Mouse (Mus musculus): ENCODE results near the gene Snx27. TPM values are rescaled to one million over a fixed set of nuclear protein-coding genes. Genes with fewer than 3 reads are reported as not detected.

Snx27 gene
- polyA plus RNA-seq, 1 experiment from 2014 or later = 43.0 TPM

GRCm38 (mm10) chr3:94563163-94563562 lies 19.4 kb downstream of the Snx27 start:
- Histone ChIP-seq H3K27me3 (ENCODE audit: insufficient read depth, poor library complexity, severe bottlenecking) (no peaks in the 10 kb centered on the region), H3K9me3 (no peaks in the 10 kb centered on the region), H3K4me1 (replicated peaks) (peaks cover 5% of the 10 kb centered on the region), H3K4me3 (no peak overlapping the region), H3K27ac (no peak overlapping the region), H3K36me3 (peaks cover 31% of the 10 kb centered on the region)
- 82% methylated on average over 3 of the region's 3 CpGs for WGBS
- no peak for DNase-seq (ENCODE audit: low spot score)

GRCm38 (mm10) chr3:94559931-94560429 lies 22.5 kb downstream of the Snx27 start:
- H3K27ac ChIP-seq = no peak overlapping the region
- no peak overlapping the region for H3K4me3 ChIP-seq
- no peaks in the 10 kb centered on the region for H3K4me1 ChIP-seq (replicated peaks)
- H3K9me3 ChIP-seq = no peaks in the 10 kb centered on the region
- 90% methylated on average over 5 of the region's 5 CpGs for WGBS
- H3K27me3 ChIP-seq (ENCODE audit: insufficient read depth, poor library complexity, severe bottlenecking) = no peaks in the 10 kb centered on the region
- H3K36me3 ChIP-seq = peaks cover 40% of the 10 kb centered on the region
- no peak for DNase-seq (ENCODE audit: low spot score)

- no peak for DNase-seq (ENCODE audit: low spot score)
- 96% methylated on average over 2 of the region's 2 CpGs for WGBS
Observed at GRCm38 (mm10) chr3:94549041-94549440, 33.5 kb downstream of the Snx27 start.

GRCm38 (mm10) chr3:94537187-94537586 lies 45.3 kb downstream of the Snx27 start:
- Histone ChIP-seq H3K4me3 (no peak overlapping the region), H3K27me3 (ENCODE audit: insufficient read depth, poor library complexity, severe bottlenecking) (no peaks in the 10 kb centered on the region), H3K36me3 (peaks cover 13% of the 10 kb centered on the region; the same call in 1 of the 2 replicates), H3K9me3 (no peaks in the 10 kb centered on the region), H3K27ac (no peak overlapping the region), H3K4me1 (replicated peaks) (no peaks in the 10 kb centered on the region)
- no peak for DNase-seq (ENCODE audit: low spot score)
- 93% methylated on average over 3 of the region's 3 CpGs for WGBS

More at GRCm38 (mm10) chr3:94549041-94549440, 33.5 kb downstream of the Snx27 start:
- Histone ChIP-seq H3K27ac (no peak overlapping the region), H3K27me3 (ENCODE audit: insufficient read depth, poor library complexity, severe bottlenecking) (no peaks in the 10 kb centered on the region), H3K4me3 (no peak overlapping the region), H3K4me1 (replicated peaks) (no peaks in the 10 kb centered on the region), H3K36me3 (peaks cover 11% of the 10 kb centered on the region; the same call in 1 of the 2 replicates), H3K9me3 (no peaks in the 10 kb centered on the region)

GRCm38 (mm10) chr3:94533968-94534367 lies 48.5 kb downstream of the Snx27 start:
- no peak overlapping the region for H3K4me3 ChIP-seq
- H3K27me3 ChIP-seq (ENCODE audit: insufficient read depth, poor library complexity, severe bottlenecking) = no peaks in the 10 kb centered on the region
- H3K36me3 ChIP-seq = peaks cover 17% of the 10 kb centered on the region
- DNase-seq (ENCODE audit: low spot score) = no peak
- H3K9me3 ChIP-seq = no peaks in the 10 kb centered on the region
- H3K4me1 ChIP-seq (replicated peaks) = no peaks in the 10 kb centered on the region
- H3K27ac ChIP-seq = no peak overlapping the region

GRCm38 (mm10) chr3:94526731-94527130 lies 55.8 kb downstream of the Snx27 start:
- no peak overlapping the region for H3K4me3 ChIP-seq
- DNase-seq (ENCODE audit: low spot score) = no peak
- peaks cover 51% of the 10 kb centered on the region for H3K36me3 ChIP-seq
- 77% methylated on average over 2 of the region's 2 CpGs for WGBS
- no peaks in the 10 kb centered on the region for H3K27me3 ChIP-seq (ENCODE audit: insufficient read depth, poor library complexity, severe bottlenecking)
- no peak overlapping the region for H3K27ac ChIP-seq
- H3K4me1 ChIP-seq (replicated peaks) = no peaks in the 10 kb centered on the region
- H3K9me3 ChIP-seq = no peaks in the 10 kb centered on the region

GRCm38 (mm10) chr3:94506664-94507063 lies 75.9 kb downstream of the Snx27 start:
- Histone ChIP-seq H3K9me3 (0 out of 2 replicates have a peak, but pooled peaks cover 4% of the 10 kb centered on the region), H3K4me1 (replicated peaks) (no peaks in the 10 kb centered on the region), H3K4me3 (no peak overlapping the region), H3K27me3 (ENCODE audit: insufficient read depth, poor library complexity, severe bottlenecking) (no peaks in the 10 kb centered on the region), H3K36me3 (peaks cover 65% of the 10 kb centered on the region), H3K27ac (no peak overlapping the region)
- no peak for DNase-seq (ENCODE audit: low spot score)
- 96% methylated on average over 1 of the region's 1 CpGs for WGBS

GRCm38 (mm10) chr3:94502243-94502642 lies 80.3 kb downstream of the Snx27 start:
- 0 out of 2 replicates have a peak, but pooled peaks cover 4% of the 10 kb centered on the region for H3K9me3 ChIP-seq
- WGBS = 73% methylated on average over 3 of the region's 3 CpGs
- no peaks in the 10 kb centered on the region for H3K27me3 ChIP-seq (ENCODE audit: insufficient read depth, poor library complexity, severe bottlenecking)
- no peaks in the 10 kb centered on the region for H3K4me1 ChIP-seq (replicated peaks)
- H3K4me3 ChIP-seq = no peak overlapping the region
- no peak overlapping the region for H3K27ac ChIP-seq
- peaks cover 59% of the 10 kb centered on the region for H3K36me3 ChIP-seq
- no peak for DNase-seq (ENCODE audit: low spot score)

- 90% methylated on average over 4 of the region's 4 CpGs for WGBS
Observed at GRCm38 (mm10) chr3:94497162-94497561, 85.4 kb downstream of the Snx27 start.

GRCm38 (mm10) chr3:94487581-94487980 lies 94.9 kb downstream of the Snx27 start:
- 81% methylated on average over 6 of the region's 6 CpGs for WGBS
- Histone ChIP-seq H3K36me3 (peaks cover 73% of the 10 kb centered on the region), H3K27ac (0 out of 2 replicates have a peak overlapping the region, but pooled peaks have one; percentile 1), H3K9me3 (no peaks in the 10 kb centered on the region), H3K4me1 (replicated peaks) (peaks cover 77% of the 10 kb centered on the region), H3K27me3 (ENCODE audit: insufficient read depth, poor library complexity, severe bottlenecking) (no peaks in the 10 kb centered on the region), H3K4me3 (no peak overlapping the region)
- DNase-seq (ENCODE audit: low spot score) = no peak

More at GRCm38 (mm10) chr3:94497162-94497561, 85.4 kb downstream of the Snx27 start:
- no peak overlapping the region for H3K4me3 ChIP-seq
- no peaks in the 10 kb centered on the region for H3K4me1 ChIP-seq (replicated peaks)
- no peak for DNase-seq (ENCODE audit: low spot score)
- no peaks in the 10 kb centered on the region for H3K27me3 ChIP-seq (ENCODE audit: insufficient read depth, poor library complexity, severe bottlenecking)
- H3K27ac ChIP-seq = no peak overlapping the region
- H3K36me3 ChIP-seq = peaks cover 65% of the 10 kb centered on the region
- no peaks in the 10 kb centered on the region for H3K9me3 ChIP-seq

- H3K4me3 ChIP-seq = no peak overlapping the region
- H3K27ac ChIP-seq = peak overlapping the region; percentile 87; the same call in 1 of the 2 replicates
- H3K4me1 ChIP-seq (replicated peaks) = peaks cover 88% of the 10 kb centered on the region
- H3K27me3 ChIP-seq (ENCODE audit: insufficient read depth, poor library complexity, severe bottlenecking) = peaks cover 4% of the 10 kb centered on the region; the same call in 1 of the 2 replicates
- no peak for DNase-seq (ENCODE audit: low spot score)
- peaks cover 63% of the 10 kb centered on the region for H3K36me3 ChIP-seq
- no peaks in the 10 kb centered on the region for H3K9me3 ChIP-seq
- WGBS = 73% methylated on average over 7 of the region's 7 CpGs
Observed at GRCm38 (mm10) chr3:94485922-94486321, 96.6 kb downstream of the Snx27 start.

GRCm38 (mm10) chr3:94483790-94484439 lies 98.6 kb downstream of the Snx27 start:
- Histone ChIP-seq H3K4me1 (replicated peaks) (peaks cover 91% of the 10 kb centered on the region), H3K27me3 (ENCODE audit: insufficient read depth, poor library complexity, severe bottlenecking) (peaks cover 23% of the 10 kb centered on the region), H3K36me3 (peaks cover 44% of the 10 kb centered on the region), H3K4me3 (peak overlapping the region; percentile 35), H3K9me3 (no peaks in the 10 kb centered on the region), H3K27ac (peak overlapping the region; percentile 87)
- 12% methylated on average over 20 of the region's 20 CpGs for WGBS
- DNase-seq (ENCODE audit: low spot score) = peak; percentile 96

- no peaks in the 10 kb centered on the region for H3K9me3 ChIP-seq
- H3K27me3 ChIP-seq (ENCODE audit: insufficient read depth, poor library complexity, severe bottlenecking) = peaks cover 30% of the 10 kb centered on the region
- peaks cover 98% of the 10 kb centered on the region for H3K4me1 ChIP-seq (replicated peaks)
- WGBS = 85% methylated on average over 17 of the region's 17 CpGs
- H3K27ac ChIP-seq = peak overlapping the region; percentile 87
- peaks cover 33% of the 10 kb centered on the region for H3K36me3 ChIP-seq
- no peak for DNase-seq (ENCODE audit: low spot score)
- H3K4me3 ChIP-seq = no peak overlapping the region
Observed at GRCm38 (mm10) chr3:94482764-94483385, 99.6 kb downstream of the Snx27 start.
